In genomic region chr5:105557777-105558240, GRCm38 (mm10) we compare ENCODE assay signal across 9 mouse cellular contexts. TPM values are rescaled to one million over a fixed set of nuclear protein-coding genes. Genes with fewer than 3 reads are reported as not detected.
A peak's percentile ranks its signal among the peaks of the same experiment; 100 is the strongest.
DNase-seq lines count a peak whose midpoint lies in the region; ATAC-seq and TF ChIP-seq lines count a peak whose summit lies in the region.
"Had no signal": no experiment of that assay in that cellular context is flagged by ENCODE, and none has a peak within 500 bp of the region (broad histone marks: within the 10 kb centered on the region; RNA-seq: fewer than 3 reads in every experiment).

No protein-coding gene starts in this region.

- no peak for TF ChIP-seq CTCF in midbrain, postnatal 0 days (IDR thresholded peaks at IDR 0.05)

- H3K27me3 ChIP-seq in hindbrain, embryonic 14.5 days (ENCODE audit: control insufficient read depth, insufficient read depth, low read length): no peaks in the 10 kb centered on the region
- no peaks in the 10 kb centered on the region for H3K27me3 ChIP-seq in midbrain, postnatal 0 days (ENCODE audit: insufficient read depth, low read length)

- ATAC-seq in CD4-positive, CD25-positive, alpha-beta regulatory T cell, adult 4 months: peak; percentile 20
- ATAC-seq in hindbrain, embryonic 14.5 days (ENCODE audit: low FRiP score): peak; percentile 85
- ATAC-seq in midbrain, postnatal 0 days (ENCODE audit: low FRiP score): peak; percentile 90
- ATAC-seq in cerebellum, adult (ENCODE audit: insufficient number of reproducible peaks, low FRiP score, low TSS enrichment): no peak

- no peak overlapping the region for H3K4me2 ChIP-seq in hindbrain, embryonic 14.5 days (replicated peaks)
- H3K4me2 ChIP-seq in midbrain, postnatal 0 days (ENCODE audit: low read depth, low read length, poor library complexity, severe bottlenecking): no peak overlapping the region

- H3K9ac ChIP-seq in hindbrain, embryonic 14.5 days: no peak overlapping the region
- H3K9ac ChIP-seq in midbrain, postnatal 0 days (replicated peaks; ENCODE audit: low read length, poor library complexity, severe bottlenecking): no peak overlapping the region
- H3K9ac ChIP-seq: liver, embryonic 14.5 days had no signal

- no peak overlapping the region for H3K4me3 ChIP-seq in hindbrain, embryonic 14.5 days (replicated peaks; ENCODE audit: low read length)
- no peak overlapping the region for H3K4me3 ChIP-seq in midbrain, postnatal 0 days (ENCODE audit: low read depth, low read length)

- H3K27ac ChIP-seq in hindbrain, embryonic 14.5 days: 0 out of 2 replicates have a peak overlapping the region, but pooled peaks have one; percentile 36
- H3K27ac ChIP-seq in midbrain, postnatal 0 days (ENCODE audit: low read depth, low read length): peak overlapping the region; percentile 59
- H3K27ac ChIP-seq: liver, embryonic 14.5 days had no signal

- no peaks in the 10 kb centered on the region for H3K9me3 ChIP-seq in hindbrain, embryonic 14.5 days (ENCODE audit: control insufficient read depth, low read length)
- no peaks in the 10 kb centered on the region for H3K9me3 ChIP-seq in midbrain, postnatal 0 days (ENCODE audit: low read length)

- no peaks in the 10 kb centered on the region for H3K4me1 ChIP-seq in hindbrain, embryonic 14.5 days (replicated peaks; ENCODE audit: control insufficient read depth, insufficient read depth, low read length)
- 0 out of 2 replicates have a peak, but pooled peaks cover 2% of the 10 kb centered on the region for H3K4me1 ChIP-seq in midbrain, postnatal 0 days (ENCODE audit: insufficient read depth, low read length)

- peaks cover 4% of the 10 kb centered on the region; the same call in 1 of the 2 replicates for H3K36me3 ChIP-seq in hindbrain, embryonic 14.5 days (replicated peaks; ENCODE audit: control insufficient read depth, insufficient read depth)
- H3K36me3 ChIP-seq in midbrain, postnatal 0 days (ENCODE audit: insufficient read depth, low read length): no peaks in the 10 kb centered on the region

- peak; percentile 57 for DNase-seq in adrenal gland, adult 2 months
- DNase-seq in adrenal gland, adult 18-20 months (ENCODE audit: low spot score in 2 of 2): no peak
- DNase-seq in hindbrain, embryonic 14.5 days (ENCODE audit: low spot score): peak; percentile 56
- peak; percentile 85 for DNase-seq in midbrain, postnatal 0 days (ENCODE audit: low spot score)
- no peak for DNase-seq in thymus, postnatal 10 days (ENCODE audit: low spot score in 2 of 2)
- no peak for DNase-seq in testis, postnatal 10 days (ENCODE audit: low spot score)

- WGBS in hindbrain, embryonic 14.5 days: 38% methylated on average over 4 of the region's 4 CpGs
- WGBS in midbrain, postnatal 0 days: 14% methylated on average over 4 of the region's 4 CpGs

RNA-seq across cellular contexts. Expression of gene Lrrc8c, which starts 38.6 kb away (rescaled TPM):
- 10 to 100 TPM; 21.5 to 25.9 TPM for total RNA-seq in adrenal gland, adult 2 months (2021)
- polyA plus RNA-seq in adrenal gland, adult 2 months (2012; rRNA removed): 43.5 and 63.9 TPM in 2 replicates
- 10 to 100 TPM; 19.2 to 21.3 TPM for total RNA-seq in adrenal gland, adult 18-20 months (2021)
- 10 to 100 TPM; 69.5 to 73.5 TPM for polyA plus RNA-seq in CD4-positive, CD25-positive, alpha-beta regulatory T cell, adult 4 months (2017; shearing (Covaris generic))
- 18.2 and 18.5 TPM in 2 replicates for polyA plus RNA-seq in hindbrain, embryonic 14.5 days (2014; fragmentation: Nextera tagmentation; extraction: Ambion mirVana)
- total RNA-seq in midbrain, postnatal 0 days (2014; rRNA removed): 11.4 and 11.6 TPM in 2 replicates
- polyA plus RNA-seq in midbrain, postnatal 0 days (2015; fragmentation: Nextera tagmentation; extraction: Ambion mirVana): 10.8 and 14.7 TPM in 2 replicates

Comparison
In these comparisons a context has a peak if more than half of its experiments do, and no peak if none do; other contexts are left out.
1. DNase-seq: peak in adrenal gland, adult 2 months (single experiment), hindbrain, embryonic 14.5 days (single experiment) and midbrain, postnatal 0 days (single experiment); none in adrenal gland, adult 18-20 months (0 of 2), thymus, postnatal 10 days (0 of 2) and testis, postnatal 10 days (single experiment).